Mouse (Mus musculus): ENCODE measurements around the gene Nos2.

The Nos2 gene

DNA sequence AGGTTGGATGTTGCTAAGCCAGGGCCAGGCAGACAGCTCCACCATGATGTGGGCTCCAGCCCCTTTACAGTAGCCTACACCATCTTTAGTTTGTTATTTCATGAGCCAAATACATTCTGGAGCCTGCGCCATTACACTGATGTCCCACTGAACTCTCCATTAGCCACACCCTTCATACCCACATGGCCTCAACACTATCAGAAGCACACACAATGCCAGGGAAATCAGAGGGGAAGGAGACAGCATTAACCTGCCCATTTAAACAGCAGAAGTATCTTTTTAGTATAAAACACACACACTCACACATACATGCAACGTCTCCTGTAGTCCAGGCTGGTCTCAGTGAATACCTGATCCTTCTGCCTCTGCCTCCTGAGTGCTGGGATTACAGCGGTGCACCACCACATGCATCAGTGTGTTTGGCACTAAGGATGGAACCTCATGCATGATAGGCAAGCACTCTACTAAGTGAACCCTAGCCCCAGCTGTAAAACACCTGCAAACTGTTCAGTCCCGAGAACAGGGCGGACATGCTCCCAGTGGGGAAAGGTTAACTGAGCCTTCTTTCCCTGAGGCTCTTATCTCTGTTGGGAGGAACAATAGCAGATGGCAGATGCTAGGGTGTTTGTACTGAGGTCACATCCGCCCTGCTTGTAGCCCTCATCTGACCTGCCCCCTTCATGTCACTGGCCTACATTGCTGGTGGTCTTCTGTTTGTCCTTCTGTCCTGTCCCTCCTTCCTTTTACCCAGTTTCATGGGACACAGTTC, 87.6 kb downstream of the Nos2 start:
- in situ Hi-C loops (cut with MboI; ENCODE audit: low pct_unique_long_range_greater_than_20kb in 1 of 2, low sequenced_read_pairs in 2 of 2, unreplicated experiment in 1 of 2), result no loop called here

DNA sequence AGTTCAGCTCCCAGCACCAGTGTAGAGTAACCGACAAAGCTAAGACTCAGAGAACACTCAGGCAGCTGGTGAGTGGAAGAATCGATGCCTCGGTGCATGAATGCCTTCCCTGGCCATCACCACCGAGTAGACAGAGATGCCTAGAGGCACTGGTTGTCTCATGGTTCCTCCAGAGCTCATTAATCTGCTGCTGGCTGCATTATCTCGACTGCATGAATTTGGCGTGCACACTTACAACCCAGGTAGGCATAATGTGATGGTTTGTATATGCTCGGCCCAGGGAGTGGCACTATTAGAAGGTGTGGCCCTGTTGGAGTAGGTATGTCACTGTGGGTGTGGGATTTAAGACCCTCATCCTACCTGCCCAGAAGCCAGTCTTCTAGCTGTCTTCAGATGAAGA, 88.3 kb downstream of the Nos2 start:
- in situ Hi-C loops (cut with MboI; ENCODE audit: low pct_unique_long_range_greater_than_20kb in 1 of 2, low sequenced_read_pairs in 2 of 2, unreplicated experiment in 1 of 2), result no loop called here

Measured in mouse embryonic stem cell (cell line).